Mouse (Mus musculus) retina, embryonic 14.5 days (tissue): ENCODE measurements at regions not wholly inside any gene's neighbourhood (a gene's known extent, or its start where the extent isn't known, plus 50 kb on each side); places are given as distances from the start of the nearest gene placed in this dataset.
A peak's percentile ranks its signal among the peaks of the same experiment; 100 is the strongest.

ENCODE experiments used
- DNase-seq: peaks from one replicate; pipeline ENCODE4 v3.0.0-alpha.2; 2015; ENCODE audit warnings: low spot score

GRCm38 (mm10) chr17:48790526-48790925, 141.7 kb upstream of the Lrfn2 start:
- no peak for DNase-seq

DNA sequence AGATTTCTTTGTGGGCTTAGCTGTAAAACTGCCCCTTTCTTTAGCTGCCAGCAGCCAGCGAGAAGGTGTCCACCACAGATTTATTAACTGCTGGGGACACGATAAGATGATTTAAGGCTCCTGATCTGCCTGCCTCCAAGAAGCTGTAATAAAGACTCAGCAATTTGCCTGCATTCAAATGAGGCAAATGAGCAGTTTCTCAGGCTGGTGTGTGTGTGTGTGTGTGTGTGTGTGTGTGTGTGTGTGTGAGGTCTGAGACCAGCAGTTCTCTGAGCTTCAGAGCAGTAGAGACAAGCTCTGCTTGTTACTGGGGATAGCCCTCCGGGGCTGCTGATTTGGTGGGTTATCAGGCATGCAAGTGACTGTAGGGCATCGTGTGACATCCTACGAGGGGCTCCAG, 139.2 kb upstream of the Lrfn2 start:
- DNase-seq = no peak

DNA sequence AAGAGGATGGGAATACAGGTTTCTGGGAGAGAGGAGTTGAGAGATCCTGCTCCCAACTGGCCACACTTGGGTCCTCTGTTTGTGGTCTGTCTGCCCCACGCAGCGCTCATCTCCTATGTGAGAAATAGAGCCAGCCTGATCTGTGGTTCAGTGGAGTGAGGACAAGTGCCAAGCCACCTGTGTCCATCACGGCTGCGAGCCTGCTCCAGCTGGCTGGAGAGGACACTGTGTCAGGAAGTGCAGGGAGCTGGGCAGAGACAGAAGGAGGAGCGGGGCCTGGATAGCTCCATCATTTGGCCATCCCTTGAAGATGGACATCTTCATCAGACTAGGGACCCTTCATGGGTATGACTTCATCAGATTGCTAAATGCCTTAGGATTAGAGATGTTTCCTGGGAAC, 136.4 kb upstream of the Lrfn2 start:
- no peak for DNase-seq

GRCm38 (mm10) chr17:48798196-48798595, 134.0 kb upstream of the Lrfn2 start:
- no peak for DNase-seq

DNA sequence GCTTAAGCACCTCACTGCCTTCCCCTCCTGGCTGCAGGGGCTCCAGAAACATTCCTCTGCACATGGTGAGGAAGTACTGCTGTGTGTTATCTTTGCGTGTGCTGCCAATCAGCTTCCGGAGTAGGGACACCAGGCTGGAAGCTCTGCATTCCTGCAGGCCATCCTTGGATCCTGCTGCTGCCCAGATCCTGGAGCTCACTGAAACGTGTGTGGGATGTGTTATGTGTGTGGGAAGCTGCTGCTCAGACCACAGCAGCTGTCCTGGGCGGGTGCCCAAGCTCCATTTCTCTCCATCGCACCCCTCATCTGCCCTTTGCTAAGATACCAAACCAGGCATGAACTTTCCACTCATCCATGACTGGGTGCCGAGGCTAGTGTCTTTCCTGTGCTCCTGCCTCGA, 129.5 kb upstream of the Lrfn2 start:
- DNase-seq = no peak

GRCm38 (mm10) chr17:48807905-48808304, 124.3 kb upstream of the Lrfn2 start:
- no peak for DNase-seq

- DNase-seq = peak; percentile 37
These were observed 117.2 kb upstream of the Lrfn2 start for GRCm38 (mm10) chr17:48814753-48815504.

- no peak for DNase-seq
These were observed 115.4 kb upstream of the Lrfn2 start for GRCm38 (mm10) chr17:48816588-48817324.

DNA sequence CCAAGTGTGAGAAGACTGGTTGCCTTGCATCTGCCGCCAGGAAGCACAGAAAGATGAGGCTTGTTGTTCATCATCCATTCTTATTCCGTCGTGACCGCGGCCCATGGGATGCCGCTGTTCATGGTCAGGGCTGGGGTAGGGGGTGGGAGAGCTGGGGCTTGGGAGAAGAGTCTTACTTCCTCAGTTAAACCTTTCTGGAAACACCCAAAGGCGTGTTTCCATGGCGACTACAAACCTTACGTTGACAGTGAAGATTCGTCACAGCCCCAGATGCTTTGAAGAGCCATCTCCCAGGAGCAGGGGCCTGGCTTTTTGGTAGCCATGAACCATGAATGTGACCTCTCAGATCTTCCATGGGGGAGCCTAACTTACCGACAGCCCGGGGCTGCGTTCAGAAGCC, 114.6 kb upstream of the Lrfn2 start:
- DNase-seq = no peak

DNA sequence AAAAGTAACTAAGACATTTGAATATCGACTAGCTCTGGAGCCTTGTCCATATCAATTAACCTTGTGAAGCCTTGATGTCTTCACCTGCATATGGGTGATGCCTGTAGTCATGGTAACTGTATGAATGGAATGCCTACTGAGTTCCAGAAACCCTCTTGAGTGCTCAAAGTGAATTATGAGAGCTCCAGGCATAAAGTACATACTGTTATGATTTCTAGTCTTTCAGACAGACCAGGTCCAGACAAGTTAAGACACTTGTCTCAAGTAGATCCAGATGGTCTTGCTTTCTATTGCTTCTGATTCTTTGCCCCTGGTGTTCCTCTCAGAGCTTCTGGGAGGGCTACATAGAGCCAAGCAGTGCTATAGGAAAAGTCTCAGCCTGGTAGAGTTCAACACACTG, 112.5 kb upstream of the Lrfn2 start:
- DNase-seq = no peak

GRCm38 (mm10) chr17:48822101-48822876, 109.9 kb upstream of the Lrfn2 start:
- DNase-seq = no peak

- no peak for DNase-seq
These were observed 108.3 kb upstream of the Lrfn2 start for GRCm38 (mm10) chr17:48823921-48824320.

- DNase-seq = no peak
These were observed 106.8 kb upstream of the Lrfn2 start for GRCm38 (mm10) chr17:48825212-48825913.

GRCm38 (mm10) chr17:48838297-48838979, 93.7 kb upstream of the Lrfn2 start:
- no peak for DNase-seq

- DNase-seq = peak; percentile 35
These were observed 84.3 kb upstream of the Lrfn2 start for GRCm38 (mm10) chr17:48847890-48848289.

GRCm38 (mm10) chr17:48850910-48851309, 81.3 kb upstream of the Lrfn2 start:
- DNase-seq = no peak

DNA sequence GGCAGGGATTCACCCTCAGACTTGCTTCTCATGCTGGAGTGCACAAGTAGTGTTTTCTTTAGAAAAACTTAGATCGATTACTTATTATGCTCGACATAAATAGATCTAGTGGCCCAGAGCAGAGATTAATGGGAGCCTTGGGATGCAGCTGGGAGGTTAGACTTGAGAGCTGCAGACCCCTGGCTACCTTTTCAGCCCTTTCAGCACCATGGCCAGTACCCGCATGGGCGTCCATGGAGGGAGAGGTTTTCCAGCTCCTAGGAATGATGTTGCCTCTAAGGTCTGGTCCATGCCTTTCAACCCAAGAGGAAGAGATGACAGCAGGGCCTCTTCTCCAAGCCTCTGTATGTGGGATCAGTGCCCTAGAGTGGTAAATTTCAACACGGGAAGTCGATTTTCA, 73.3 kb upstream of the Lrfn2 start:
- peak; percentile 65 for DNase-seq

GRCm38 (mm10) chr17:48870443-48870842, 61.7 kb upstream of the Lrfn2 start:
- no peak for DNase-seq

GRCm38 (mm10) chr17:48877505-48877904, 54.7 kb upstream of the Lrfn2 start:
- DNase-seq = no peak

GRCm38 (mm10) chr17:48880590-48880989, 51.6 kb upstream of the Lrfn2 start:
- DNase-seq = no peak

DNA sequence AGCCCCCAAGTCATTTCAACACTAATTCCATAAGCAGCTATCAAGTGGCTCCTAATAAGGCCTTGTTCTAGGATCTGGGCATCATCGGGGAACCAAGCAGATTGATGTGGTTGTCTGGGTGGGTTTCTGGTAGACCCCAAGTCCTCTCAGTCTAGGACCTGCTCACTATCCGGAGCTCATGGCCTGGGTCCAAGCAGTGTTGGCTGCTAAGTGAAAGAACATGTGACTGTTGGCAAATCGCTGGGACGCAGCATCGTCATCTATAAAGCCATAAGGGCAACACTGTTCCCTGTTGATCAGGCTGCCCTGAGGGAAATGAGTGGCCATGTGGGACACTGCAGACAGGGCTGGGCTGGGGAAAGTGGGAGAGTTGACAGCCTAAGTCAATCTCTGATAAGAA, 50.2 kb upstream of the Lrfn2 start:
- DNase-seq = no peak
